Mouse (Mus musculus): ENCODE measurements around the gene Tpd52l2.
"Not testable (repeated sequence)": the region's sequence is repeated elsewhere in the genome, so short reads cannot be mapped to it uniquely, and the experiment has no call there.

The Tpd52l2 gene

DNA sequence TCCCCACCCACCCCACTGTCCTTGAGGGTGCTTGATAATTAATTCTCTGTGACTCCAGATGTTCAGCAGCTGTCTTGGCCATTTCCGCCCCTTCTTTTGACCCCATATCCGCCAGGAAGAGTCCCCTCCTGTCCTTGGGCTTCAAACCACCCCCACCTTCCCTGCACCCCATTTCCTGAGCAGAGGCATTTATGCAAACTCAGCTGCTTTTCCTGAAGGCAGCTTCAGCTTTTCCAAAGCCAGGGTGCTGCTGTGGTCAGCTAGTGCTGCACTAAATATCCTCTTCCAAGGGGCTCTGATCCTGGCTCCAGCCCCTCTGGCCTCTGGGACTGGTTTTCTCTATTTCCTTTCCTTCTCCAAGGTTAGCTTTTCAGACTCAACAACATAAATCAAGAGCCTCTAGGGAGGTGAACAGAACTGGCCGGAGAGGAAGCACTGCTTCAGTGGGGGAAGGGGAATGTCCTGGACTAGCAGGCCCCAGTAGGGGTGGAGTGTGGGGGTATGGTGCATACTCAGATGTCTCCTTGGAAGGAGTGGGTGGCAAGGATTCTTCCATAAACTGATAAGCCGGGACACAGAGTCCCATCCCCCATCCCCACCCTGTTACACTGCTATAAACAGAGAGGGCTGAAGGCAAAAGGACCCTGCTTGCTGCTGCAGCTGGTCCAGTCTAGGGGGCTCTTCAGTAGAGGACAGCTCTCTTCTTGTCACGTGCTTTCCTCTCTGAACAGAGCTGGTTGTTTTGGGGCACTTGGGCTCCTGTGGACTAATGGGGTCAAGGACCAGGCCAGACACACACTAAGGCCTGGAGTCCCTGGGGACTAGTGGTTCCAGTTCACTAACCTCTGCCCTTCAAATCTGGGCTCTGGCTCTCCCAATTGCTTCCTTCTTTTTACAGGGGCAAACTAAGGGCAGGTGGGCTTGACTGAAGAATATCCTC lies 9.3 kb upstream of the Tpd52l2 start:
- DNase-seq (ENCODE audit: low read depth, low spot score) = no peak

DNA sequence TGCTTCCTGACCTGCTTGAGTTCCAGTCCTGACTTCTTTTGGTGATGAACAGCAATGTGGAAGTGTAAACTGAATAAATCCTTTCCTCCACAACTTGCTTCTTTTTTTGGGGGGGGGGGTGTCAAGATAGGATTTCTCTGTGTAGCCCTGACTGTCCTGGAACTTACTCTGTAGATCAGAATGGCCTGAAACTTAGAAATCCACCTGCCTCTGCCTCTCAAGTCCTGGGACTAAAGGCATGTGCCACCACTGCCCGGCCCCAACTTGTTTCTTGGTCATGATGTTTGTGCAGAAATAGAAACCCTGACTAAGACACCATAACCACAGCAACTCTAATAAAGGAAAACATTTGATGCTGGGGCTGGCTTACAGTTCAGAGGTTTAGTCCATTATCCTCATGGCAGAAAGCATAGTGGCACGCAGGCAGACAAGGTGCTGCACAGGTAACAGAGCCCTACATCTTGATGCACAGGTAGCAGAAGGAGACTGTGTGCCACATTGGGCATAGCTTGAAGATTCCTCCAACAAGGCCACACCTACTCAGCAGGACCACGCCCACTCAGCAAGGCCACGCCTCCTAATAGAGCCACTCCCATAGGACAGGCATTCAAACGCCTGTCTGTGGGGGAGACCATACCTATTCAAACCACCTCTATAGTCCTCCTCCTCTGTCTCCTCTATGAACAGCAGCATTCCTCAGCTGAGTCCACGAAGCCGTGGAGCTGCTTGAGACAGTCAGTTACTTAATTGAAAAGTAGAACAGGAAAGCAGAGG lies 5.3 kb upstream of the Tpd52l2 start:
- peak; percentile 55 for DNase-seq (ENCODE audit: low read depth, low spot score)

DNA sequence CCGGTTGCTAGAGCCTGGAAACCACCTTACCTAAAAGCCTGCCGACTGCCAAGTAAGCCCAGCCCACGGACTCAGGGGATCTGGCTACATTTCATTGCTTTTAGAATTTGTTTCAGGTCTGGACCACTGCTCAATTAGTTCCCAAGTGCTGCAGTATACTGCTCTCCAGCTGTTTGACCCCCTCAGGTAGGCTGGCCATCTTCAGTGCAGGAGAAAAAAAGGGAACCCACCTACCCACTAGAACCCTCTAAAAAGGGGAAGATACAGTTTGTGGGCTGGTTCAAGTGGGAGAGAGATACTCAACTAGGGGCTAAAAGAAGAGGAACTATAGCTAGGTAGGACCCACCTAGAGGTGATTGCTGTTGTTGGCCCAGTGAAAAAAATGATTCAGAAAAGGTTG lies 4.7 kb upstream of the Tpd52l2 start:
- no peak for DNase-seq (ENCODE audit: low read depth, low spot score)

DNA sequence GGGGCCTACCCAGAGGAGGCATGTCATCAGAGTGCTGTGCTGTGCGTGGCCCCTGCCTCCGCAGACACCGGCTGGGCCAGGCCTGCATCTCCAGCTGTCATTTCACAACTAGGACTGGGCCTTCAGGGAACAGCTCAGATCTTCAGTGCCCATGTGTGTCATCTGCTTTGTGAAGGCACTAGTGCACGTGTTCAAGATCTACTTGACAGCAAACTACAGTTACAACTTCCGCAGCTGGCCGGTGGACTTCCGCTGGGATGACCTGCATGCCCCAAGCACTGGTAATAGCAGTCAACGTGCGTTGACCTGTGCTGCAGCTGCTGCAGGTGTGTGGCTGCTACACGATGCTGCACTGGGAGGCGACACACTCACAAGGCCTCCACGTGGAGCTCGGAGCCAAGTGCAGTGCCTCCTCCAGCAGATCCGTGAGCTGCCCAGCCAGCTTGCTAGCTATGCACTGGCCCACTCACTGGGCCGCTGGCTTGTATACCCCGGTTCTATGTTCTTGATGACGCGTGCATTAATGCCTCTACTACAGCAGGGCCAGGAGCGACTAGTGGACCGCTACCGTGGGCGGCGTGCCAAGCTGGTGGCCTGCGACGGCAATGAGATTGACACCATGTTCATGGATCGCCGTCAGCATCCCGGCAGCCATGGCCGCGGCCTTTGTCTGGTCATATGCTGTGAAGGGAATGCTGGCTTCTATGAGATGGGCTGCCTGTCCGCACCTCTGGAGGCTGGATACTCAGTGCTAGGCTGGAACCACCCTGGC lies 3.6 kb upstream of the Tpd52l2 start, which contains the start of gene Abhd16b:
Gene Abhd16b (plus strand): TSS at position 51 of the 772 bp plus-strand sequence.
- no peak for DNase-seq (ENCODE audit: low read depth, low spot score)

DNA sequence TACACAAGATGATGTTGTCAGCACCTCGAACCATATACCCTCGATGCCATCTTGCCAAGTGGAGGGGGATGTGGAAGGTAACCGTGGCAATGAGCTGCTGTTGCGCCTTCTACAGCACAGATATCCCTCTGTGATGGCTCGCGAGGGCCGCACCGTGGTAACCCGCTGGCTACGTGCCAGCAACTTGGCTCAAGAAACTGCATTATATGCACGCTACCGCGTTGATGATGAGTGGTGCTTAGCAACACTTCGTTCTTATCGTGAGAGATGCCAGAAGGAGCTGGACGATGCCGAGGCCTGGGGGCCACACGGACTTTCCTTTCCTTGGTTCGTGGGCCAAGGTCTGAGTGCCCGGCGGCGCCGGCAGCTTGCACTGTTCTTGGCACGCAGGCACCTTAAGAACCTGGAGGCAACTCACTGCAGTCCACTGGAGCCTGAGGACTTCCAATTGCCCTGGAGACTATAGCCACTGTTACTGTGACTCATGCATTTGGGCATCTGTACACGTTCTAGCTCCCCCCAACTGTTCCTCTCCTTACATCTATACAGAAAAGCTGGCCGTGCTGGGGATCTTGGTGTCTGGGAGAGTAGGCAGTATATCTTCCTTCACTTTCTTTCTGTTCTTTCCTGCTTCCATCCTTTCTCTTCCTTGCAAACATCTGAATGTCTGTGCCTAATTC lies 2.5 kb upstream of the Tpd52l2 start:
- DNase-seq (ENCODE audit: low read depth, low spot score) = no peak

DNA sequence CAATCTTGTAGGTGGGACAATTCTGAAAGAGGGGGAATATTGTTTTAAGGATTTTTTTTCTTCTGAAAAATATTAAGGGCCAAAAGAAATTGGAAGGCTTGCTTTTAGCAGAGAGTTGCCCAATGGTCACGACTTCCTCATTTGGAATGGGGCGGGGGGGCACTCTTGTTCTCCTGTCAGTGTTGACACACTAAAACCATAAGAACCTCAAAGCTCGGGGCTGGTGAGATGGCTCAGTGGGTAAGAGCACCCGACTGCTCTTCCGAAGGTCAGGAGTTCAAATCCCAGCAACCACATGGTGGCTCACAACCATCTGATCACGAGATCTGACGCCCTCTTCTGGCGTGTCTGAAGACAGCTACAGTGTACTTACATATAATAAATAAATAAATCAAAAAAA lies 1.1 kb upstream of the Tpd52l2 start:
- not testable (repeated sequence) for DNase-seq (ENCODE audit: low read depth, low spot score)

DNA sequence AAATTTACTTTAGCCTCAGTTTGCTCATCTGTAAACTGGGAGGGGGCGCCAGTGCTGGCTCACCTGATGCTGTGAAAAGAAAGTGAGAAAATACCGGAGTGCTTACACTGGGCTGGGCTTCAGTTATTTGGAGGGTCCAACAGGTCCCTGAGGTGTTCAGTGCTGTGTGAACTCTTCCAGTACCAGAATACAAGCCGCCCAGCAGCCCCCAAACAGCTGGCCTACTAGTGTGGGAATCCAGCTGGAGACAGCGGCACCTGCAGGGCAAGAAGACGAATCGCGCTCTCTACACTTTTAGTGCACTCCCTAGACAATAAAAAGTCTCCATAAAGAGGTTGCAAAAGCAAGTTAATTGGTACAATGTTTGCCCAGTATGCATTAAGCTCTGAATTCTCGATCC lies 661 bp upstream of the Tpd52l2 start:
- DNase-seq (ENCODE audit: low read depth, low spot score) = no peak

DNA sequence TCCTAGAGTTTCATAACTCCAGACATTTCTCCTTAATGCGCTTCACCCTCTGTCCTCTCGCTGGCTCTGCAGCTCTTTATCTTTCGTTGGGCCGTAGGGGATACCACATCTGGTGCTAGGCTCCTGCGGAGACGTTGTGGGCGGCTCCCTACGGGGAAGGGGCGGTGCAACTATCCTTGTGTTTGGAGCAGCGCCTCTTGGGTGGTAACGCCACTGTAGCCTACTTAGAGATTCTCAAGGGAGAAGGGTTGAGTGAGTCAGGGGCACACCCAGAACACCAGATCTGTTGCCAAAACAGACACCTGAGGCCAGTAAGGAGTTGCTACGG lies 570 bp downstream of the Tpd52l2 start:
- peak; percentile 66 for DNase-seq (ENCODE audit: low read depth, low spot score)

DNA sequence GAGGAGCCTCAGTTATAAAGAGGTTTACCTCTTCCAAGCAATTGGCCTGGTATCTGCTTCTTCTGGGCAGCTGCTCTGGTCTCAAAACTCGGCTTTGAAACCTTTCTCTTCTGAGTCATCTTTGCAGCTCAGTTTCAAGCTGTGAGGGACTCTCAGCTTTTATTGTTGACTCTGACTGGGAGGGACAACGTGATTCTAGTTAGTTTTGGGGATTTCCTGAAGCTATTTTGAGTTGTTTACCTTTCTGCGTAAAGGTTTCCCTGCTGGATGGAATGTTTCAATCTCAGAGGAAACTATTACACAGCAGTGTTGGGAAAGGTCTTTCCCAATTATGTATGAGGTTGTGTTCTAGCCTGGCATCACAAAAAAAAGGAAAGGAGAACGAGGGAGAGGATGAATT lies 1.7 kb downstream of the Tpd52l2 start:
- no peak for DNase-seq (ENCODE audit: low read depth, low spot score)

DNA sequence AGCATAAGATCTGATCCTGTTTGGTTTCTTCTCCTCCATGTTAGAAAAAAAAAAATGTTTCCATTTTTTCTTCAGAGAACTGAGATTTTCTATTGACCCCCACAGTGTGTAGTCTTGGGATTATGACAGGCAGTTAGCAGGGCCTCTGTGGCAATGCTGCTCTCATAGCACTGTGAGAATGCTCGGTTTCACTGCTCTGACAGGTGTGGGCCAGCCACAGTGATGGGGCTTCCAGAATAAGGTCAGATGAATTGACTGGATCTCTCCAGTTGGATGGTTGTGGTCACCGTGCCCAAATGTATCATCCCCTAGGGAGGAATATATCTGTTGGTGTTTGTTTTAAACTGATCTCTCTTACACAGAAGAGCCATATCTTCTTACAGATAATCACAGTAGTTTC lies 12.2 kb downstream of the Tpd52l2 start:
- no peak for DNase-seq (ENCODE audit: low read depth, low spot score)

DNA sequence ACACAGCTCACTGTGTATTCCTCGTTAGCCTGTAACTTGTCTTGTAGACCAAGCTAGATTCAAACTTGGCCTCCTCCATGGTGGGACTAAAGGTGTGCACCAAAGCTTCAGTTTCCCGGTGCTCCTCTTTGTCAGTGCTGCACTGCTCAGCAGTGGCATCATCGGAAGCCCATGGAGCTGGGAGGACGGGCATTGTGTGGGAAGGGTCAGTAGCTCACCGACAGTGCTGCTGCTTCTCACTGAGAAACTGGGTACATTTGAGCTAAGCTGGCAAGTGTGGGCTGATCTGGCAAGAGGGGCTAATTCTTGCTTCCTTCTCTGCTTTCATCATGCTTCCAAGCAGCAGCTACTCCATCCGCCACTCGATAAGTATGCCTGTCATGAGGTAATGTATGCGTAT lies 14.3 kb downstream of the Tpd52l2 start:
- DNase-seq (ENCODE audit: low read depth, low spot score) = no peak

DNA sequence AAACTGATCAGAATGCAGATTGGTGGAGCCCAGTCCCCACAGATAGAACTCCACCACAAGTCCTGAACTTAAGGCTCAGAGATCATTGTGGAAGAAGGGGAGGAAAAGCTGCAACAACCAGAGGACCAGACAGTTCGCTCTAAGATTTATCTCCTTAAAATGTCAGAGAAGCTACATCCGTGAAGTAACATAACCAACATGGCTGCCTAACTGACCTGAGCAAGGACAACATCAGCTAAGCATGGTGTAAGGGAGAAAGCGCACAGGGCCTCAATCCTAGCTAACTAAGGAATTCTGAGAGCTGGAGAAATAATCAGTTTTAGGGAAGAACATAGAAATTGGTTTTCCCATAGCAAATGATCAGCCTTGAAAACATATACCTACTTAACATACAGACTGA lies 22.3 kb downstream of the Tpd52l2 start:
- no peak for DNase-seq (ENCODE audit: low read depth, low spot score)

DNA sequence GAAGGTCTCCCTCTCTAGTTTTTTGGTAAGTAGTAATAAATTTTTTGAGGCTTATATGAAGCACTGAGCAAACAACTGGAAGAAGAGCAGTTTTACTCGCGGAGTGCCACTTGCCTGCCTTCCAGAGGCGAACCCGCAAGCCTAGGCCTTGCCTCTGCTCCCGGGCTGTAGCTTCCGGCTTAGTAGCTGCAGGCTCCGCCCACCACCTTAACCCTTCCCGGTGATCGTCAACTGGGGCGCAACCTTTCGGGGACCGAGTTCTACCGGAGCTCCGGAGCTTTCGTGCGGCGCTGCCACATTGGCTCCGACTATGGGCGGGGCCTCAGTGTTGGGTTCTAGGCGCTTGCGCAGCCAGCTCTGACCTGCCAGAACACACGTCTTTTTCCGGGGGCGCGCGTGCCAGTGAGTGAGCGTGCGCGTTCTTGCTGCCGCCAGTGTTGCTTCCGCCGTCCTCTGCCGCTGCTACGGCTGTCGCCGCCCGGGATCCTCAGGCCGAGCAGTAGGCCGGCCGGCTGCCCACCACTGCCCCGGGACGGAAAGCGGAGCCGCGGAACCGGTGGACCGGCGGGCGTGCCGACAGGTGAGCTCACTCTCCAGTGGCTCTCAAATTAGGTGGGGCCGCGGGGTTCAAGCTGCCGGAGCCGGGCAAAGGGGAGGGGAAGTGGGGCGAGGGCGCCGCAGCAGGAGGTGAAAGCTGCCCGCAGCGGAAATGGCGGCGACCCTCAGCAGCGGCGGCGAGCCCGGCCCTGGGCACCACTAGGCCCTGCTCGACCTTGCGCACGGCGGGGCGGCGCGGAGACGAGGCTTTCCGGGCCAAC lies 23.4 kb downstream of the Tpd52l2 start, which contains the start of gene Dnajc5:
Gene Dnajc5 (plus strand): TSS at position 368 of the 818 bp plus-strand sequence.
- DNase-seq (ENCODE audit: low read depth, low spot score) = peak; percentile 90

DNA sequence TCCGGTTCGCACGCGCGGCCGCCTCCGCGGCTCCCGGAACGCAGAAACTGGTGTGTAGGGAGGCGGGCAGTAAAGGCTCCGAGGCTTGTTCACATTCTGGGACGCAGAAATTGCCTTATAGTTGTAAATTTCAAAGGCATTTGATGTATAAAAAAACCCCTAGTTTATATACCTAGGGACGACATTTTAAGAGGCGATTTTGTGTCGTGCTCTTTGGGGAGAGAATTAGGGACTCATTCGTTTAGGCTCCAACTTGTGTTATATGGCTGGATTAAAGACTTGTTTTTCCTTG lies 23.9 kb downstream of the Tpd52l2 start:
- DNase-seq (ENCODE audit: low read depth, low spot score) = no peak

DNA sequence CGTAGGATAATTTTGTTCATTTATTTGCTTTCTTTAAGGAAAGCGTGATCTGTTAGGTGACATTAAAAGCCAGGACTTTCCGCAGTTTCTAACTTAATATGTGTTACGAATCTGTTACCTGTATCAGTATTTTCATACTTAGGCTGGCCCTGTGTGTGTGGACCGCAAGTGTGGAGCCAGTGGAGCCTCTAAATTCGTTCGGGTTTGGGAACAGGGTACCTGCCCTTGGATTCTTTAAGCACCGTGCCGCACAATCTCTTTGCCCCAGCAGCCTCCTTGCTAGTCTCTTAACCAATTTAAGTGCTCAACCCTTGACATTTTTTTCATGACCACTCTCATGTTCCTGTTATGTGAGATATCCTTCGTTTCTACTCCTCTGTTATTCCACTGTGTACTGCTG lies 24.5 kb downstream of the Tpd52l2 start:
- DNase-seq (ENCODE audit: low read depth, low spot score) = no peak

DNA sequence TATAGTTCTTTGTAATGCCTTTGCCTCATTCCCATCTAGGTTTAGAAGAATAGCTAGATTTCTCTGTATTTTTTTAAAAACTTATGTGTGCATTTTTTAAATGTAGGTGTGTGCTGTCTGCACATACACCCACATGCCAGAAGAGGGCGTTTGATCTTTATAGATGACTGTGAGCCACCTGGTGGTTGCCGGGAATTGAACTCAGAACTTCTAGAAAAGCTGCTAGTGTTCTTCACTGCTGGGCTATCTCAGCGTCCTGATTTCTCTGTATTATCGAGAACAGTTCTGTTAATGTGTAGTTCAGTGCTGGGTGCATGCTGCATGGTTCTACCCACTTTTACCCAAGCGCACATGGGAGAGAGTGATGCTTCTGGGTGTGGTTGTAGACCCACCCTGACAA lies 25.9 kb downstream of the Tpd52l2 start:
- DNase-seq (ENCODE audit: low read depth, low spot score) = no peak

DNA sequence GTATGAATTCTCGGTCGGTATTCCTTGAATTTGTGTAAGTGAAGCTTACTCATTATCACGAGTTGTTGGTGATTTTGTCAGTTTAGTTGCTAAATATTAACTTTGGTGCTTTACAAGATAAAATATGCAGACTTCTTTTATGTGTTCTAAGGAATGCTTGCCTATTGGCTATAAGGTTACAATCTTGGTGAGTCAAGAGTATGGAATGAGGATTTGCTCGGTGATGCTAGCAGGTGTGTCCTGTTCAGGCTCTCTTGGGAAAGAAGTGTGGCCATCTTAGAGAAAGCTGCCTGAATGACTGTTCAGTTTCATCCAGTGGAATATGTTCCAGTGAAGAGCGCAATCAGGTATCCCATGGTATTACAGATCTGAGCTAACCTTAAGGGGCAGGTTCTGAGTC lies 28.6 kb downstream of the Tpd52l2 start:
- no peak for DNase-seq (ENCODE audit: low read depth, low spot score)

DNA sequence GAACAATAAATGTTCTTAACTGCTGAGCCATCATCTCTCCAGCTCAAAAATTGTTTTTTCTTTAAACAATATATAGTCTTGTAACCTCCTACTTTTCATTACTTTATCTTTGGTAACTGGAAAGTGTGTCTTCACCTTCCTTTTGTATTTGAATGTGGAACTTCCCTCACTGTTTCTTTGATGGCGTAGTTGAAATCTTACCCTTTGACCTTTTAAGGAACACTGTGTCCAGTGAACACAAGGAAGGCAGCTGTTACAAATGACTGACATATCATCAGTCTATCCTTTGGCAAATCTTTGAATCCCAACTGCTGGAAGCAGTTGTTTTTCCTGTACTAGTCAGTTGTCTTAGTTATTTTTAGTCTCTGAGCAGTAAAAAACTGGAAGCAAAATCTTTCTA lies 32.1 kb downstream of the Tpd52l2 start:
- no peak for DNase-seq (ENCODE audit: low read depth, low spot score)

DNA sequence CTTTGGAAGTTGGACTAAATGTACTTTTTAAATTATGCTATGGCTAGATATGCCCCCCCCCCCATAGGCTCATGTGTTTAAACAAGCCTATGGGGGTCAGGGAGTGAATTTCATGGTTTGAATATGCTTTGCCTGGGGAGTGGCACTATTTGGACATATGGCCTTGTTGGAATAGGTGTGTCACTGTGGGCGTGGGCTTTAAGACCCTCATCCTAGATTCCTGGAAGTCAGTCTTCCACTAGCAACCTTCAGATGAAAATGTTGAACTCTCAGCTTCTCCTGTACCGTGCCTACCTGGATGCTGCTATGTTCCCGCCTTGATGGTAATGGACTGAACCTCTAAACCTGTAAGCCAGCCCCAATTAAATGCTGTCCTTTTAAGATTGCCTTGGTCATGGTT lies 35.6 kb downstream of the Tpd52l2 start:
- no peak for DNase-seq (ENCODE audit: low read depth, low spot score)

DNA sequence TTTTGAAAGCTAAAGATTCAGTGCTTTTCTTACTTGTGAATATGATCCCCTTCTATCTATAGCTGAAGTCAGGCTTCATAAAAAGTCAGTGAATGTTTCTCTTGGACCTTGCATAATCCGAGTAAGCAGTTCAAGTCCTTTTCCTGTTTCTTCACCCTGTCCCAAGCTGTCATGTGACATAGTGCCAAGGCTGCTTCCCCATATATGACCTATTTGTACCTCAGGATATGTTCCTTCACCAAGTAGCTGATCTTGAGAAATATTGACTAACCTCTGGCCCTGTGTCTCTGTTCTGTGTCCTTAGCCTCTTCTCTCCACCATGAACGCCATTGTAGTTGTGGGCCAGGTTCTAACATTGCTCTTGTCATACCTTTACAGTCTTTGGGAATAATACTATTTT lies 39.5 kb downstream of the Tpd52l2 start:
- DNase-seq (ENCODE audit: low read depth, low spot score) = no peak
